Mouse (Mus musculus) MEL (cell line): Measurements from ENCODE around the gene Eri3. TPM values are rescaled to one million over a fixed set of nuclear protein-coding genes. Genes with fewer than 3 reads are reported as not detected.
A peak's percentile ranks its signal among the peaks of the same experiment; 100 is the strongest.

Experiments used
- DNase-seq: peaks from one replicate; pipeline ENCODE4 v3.0.0; 2011; ENCODE audit warnings: low read depth, low spot score
- H3K27ac ChIP-seq: 2 replicates; pipeline ENCODE4 v1.5.1; 2012; ENCODE audit warnings: low read depth, mild to moderate bottlenecking, control low read depth, low read length, moderate library complexity; ENCODE audit not compliant: control insufficient read depth
- H3K27me3 ChIP-seq, 2 experiments: fragments of 150-350 bp in 1 of 2; sonication (generic) in 1 of 2; 2 replicates each; pipeline ENCODE4 v1.6.1; 2012; ENCODE audit warnings: low read length in 2 of 2, mild to moderate bottlenecking in 2 of 2, improper control_type of control experiment in 1 of 2, moderate library complexity in 1 of 2; ENCODE audit not compliant: insufficient read depth in 2 of 2, control insufficient read depth in 1 of 2
- H3K36me3 ChIP-seq, 2 experiments: 2 replicates each; pipeline ENCODE4 v1.6.1; 2012 to 2014; ENCODE audit warnings: low read length in 2 of 2, improper control_type of control experiment in 1 of 2, inconsistent platforms in 1 of 2, mild to moderate bottlenecking in 1 of 2; ENCODE audit not compliant: insufficient read depth in 2 of 2, control insufficient read depth in 1 of 2
- H3K4me1 ChIP-seq, 2 experiments: fragments of 150-350 bp in 1 of 2; sonication (generic) in 1 of 2; 2 replicates each; pipeline ENCODE4 v1.6.1; 2012; ENCODE audit warnings: low read length in 2 of 2, improper control_type of control experiment in 1 of 2, mild to moderate bottlenecking in 1 of 2; ENCODE audit not compliant: insufficient read depth in 2 of 2, control insufficient read depth in 1 of 2
- H3K4me3 ChIP-seq, 2 experiments: fragments of 150-350 bp in 1 of 2; sonication (generic) in 1 of 2; 2 replicates each; pipeline ENCODE4 v1.5.1; 2012; ENCODE audit warnings: low read depth in 2 of 2, low read length in 2 of 2, mild to moderate bottlenecking in 2 of 2, moderate library complexity in 2 of 2, control low read depth in 1 of 2, improper control_type of control experiment in 1 of 2; ENCODE audit not compliant: control insufficient read depth in 1 of 2, insufficient read depth in 1 of 2
- H3K79me2 ChIP-seq: 2 replicates; pipeline ENCODE4 v1.6.1; 2012; ENCODE audit warnings: mild to moderate bottlenecking, low read length, moderate library complexity; ENCODE audit not compliant: control insufficient read depth, poor library complexity, insufficient read depth
- H3K9ac ChIP-seq: 2 replicates; pipeline ENCODE4 v1.6.1; 2012; ENCODE audit warnings: low read depth, mild to moderate bottlenecking, control low read depth, low read length, moderate library complexity; ENCODE audit not compliant: control insufficient read depth, poor library complexity, severe bottlenecking
- H3K9me3 ChIP-seq: fragments of 150-350 bp; sonication (generic); replicated peaks from 2 replicates; pipeline ENCODE4 v1.6.1; 2012; ENCODE audit warnings: mild to moderate bottlenecking, low read length, improper control_type of control experiment, moderate library complexity; ENCODE audit not compliant: insufficient read depth
- BHLHE40 ChIP-seq: IDR thresholded peaks from 2 replicates; pipeline ENCODE4 v1.6.1; 2012; ENCODE audit warnings: low read depth, mild to moderate bottlenecking, inconsistent platforms, low read length, improper control_type of control experiment, borderline replicate concordance
- CHD1 ChIP-seq: IDR thresholded peaks from 2 replicates; pipeline ENCODE4 v1.6.1; 2012; ENCODE audit warnings: low read depth, mild to moderate bottlenecking, inconsistent platforms, low read length, improper control_type of control experiment
- CHD2 ChIP-seq: IDR thresholded peaks from 2 replicates; pipeline ENCODE4 v1.6.1; 2011; ENCODE audit warnings: low read length, improper control_type of control experiment
- EP300 ChIP-seq, 2 experiments: IDR thresholded peaks; 2 replicates each; pipeline ENCODE4 v1.6.1; 2011; ENCODE audit warnings: improper control_type of control experiment in 2 of 2, low read length in 2 of 2, low read depth in 1 of 2, mild to moderate bottlenecking in 1 of 2
- GABPA ChIP-seq: IDR thresholded peaks from 2 replicates; pipeline ENCODE4 v1.6.1; 2012; ENCODE audit warnings: low read depth, mild to moderate bottlenecking, inconsistent platforms, low read length, improper control_type of control experiment, moderate library complexity
- GATA1 ChIP-seq: IDR thresholded peaks from 2 replicates; pipeline ENCODE4 v1.6.1; 2011; ENCODE audit warnings: low read depth, low read length, improper control_type of control experiment
- MAFK ChIP-seq: IDR thresholded peaks from 2 replicates; pipeline ENCODE4 v1.6.1; 2011; ENCODE audit warnings: low read depth, mild to moderate bottlenecking, low read length, improper control_type of control experiment, borderline replicate concordance
- MAX ChIP-seq: IDR thresholded peaks from 2 replicates; pipeline ENCODE4 v1.6.1; 2011; ENCODE audit warnings: low read length, improper control_type of control experiment
- MEF2A ChIP-seq: IDR thresholded peaks from 2 replicates; pipeline ENCODE4 v1.6.1; 2014; ENCODE audit warnings: low read depth, mild to moderate bottlenecking, inconsistent platforms, low read length, improper control_type of control experiment; ENCODE audit not compliant: poor library complexity, insufficient replicate concordance, severe bottlenecking; ENCODE audit errors: extremely low read depth
- MXI1 ChIP-seq: IDR thresholded peaks from 2 replicates; pipeline ENCODE4 v1.6.1; 2011; ENCODE audit warnings: mild to moderate bottlenecking, low read depth, low read length, improper control_type of control experiment
- MYC ChIP-seq: IDR thresholded peaks from 2 replicates; pipeline ENCODE4 v1.6.1; 2011; ENCODE audit warnings: low read depth, mild to moderate bottlenecking, low read length, improper control_type of control experiment, moderate library complexity
- NRF1 ChIP-seq: IDR thresholded peaks from 2 replicates; pipeline ENCODE4 v1.6.1; 2014; ENCODE audit warnings: low read depth, mild to moderate bottlenecking, inconsistent platforms, low read length, improper control_type of control experiment, moderate library complexity; ENCODE audit not compliant: poor library complexity, insufficient read depth, severe bottlenecking
- POLR2AphosphoS2 ChIP-seq: IDR thresholded peaks from 2 replicates; pipeline ENCODE4 v1.6.1; 2011; ENCODE audit warnings: low read length, improper control_type of control experiment
- POLR2AphosphoS5 ChIP-seq: IDR thresholded peaks from 2 replicates; pipeline ENCODE4 v1.6.1; 2012; ENCODE audit warnings: low read depth, borderline replicate concordance, mild to moderate bottlenecking, inconsistent platforms, low read length, moderate library complexity, mixed read lengths
- RAD21 ChIP-seq: IDR thresholded peaks from 2 replicates; pipeline ENCODE4 v1.6.1; 2011; ENCODE audit warnings: mild to moderate bottlenecking, low read depth, low read length, improper control_type of control experiment
- SMC3 ChIP-seq: IDR thresholded peaks from 2 replicates; pipeline ENCODE4 v1.6.1; 2011; ENCODE audit warnings: low read depth, low read length, improper control_type of control experiment
- TAL1 ChIP-seq: IDR thresholded peaks from 2 replicates; pipeline ENCODE4 v1.6.1; 2012; ENCODE audit warnings: mild to moderate bottlenecking, inconsistent platforms, low read length, moderate library complexity, mixed read lengths
- TCF12 ChIP-seq: IDR thresholded peaks from 2 replicates; pipeline ENCODE4 v1.6.1; 2014; ENCODE audit warnings: low read depth, mild to moderate bottlenecking, inconsistent platforms, low read length, improper control_type of control experiment, moderate library complexity
- USF1 ChIP-seq: IDR thresholded peaks from 2 replicates; pipeline ENCODE4 v1.6.1; 2014; ENCODE audit warnings: low read depth, mild to moderate bottlenecking, inconsistent platforms, low read length, improper control_type of control experiment, moderate library complexity
- ZC3H11A ChIP-seq: IDR thresholded peaks from 2 replicates; pipeline ENCODE4 v1.6.1; 2012; ENCODE audit warnings: low read depth, mild to moderate bottlenecking, inconsistent platforms, low read length, improper control_type of control experiment
- ZKSCAN1 ChIP-seq: IDR thresholded peaks from 2 replicates; pipeline ENCODE4 v1.6.1; 2012; ENCODE audit warnings: low read depth, mild to moderate bottlenecking, inconsistent platforms, low read length, improper control_type of control experiment, moderate library complexity
- ZMIZ1 ChIP-seq: IDR thresholded peaks from 2 replicates; pipeline ENCODE4 v1.6.1; 2012; ENCODE audit warnings: low read depth, mild to moderate bottlenecking, inconsistent platforms, low read length, improper control_type of control experiment, moderate library complexity
- polyA plus RNA-seq, 2 experiments: library from polyadenylated mRNA; stranded (reverse) in 1 of 2; unstranded in 1 of 2; fragments of >175 nt in 1 of 2; fragments of >200 nt in 1 of 2; gene quantifications; 2 replicates each; pipeline versions ENCODE4 v1.2.1 to v1.2.4; 2012; ENCODE audit warnings: low replicate concordance in 2 of 2, low read depth in 1 of 2; ENCODE audit not compliant: insufficient read length in 2 of 2, insufficient read depth in 1 of 2, missing spikeins in 1 of 2
- total RNA-seq: library from RNA; depleted of rRNA; stranded (reverse); fragments of 300-350 nt; gene quantifications from 2 replicates; pipeline ENCODE4 v1.2.3, GENCODE M21; 2012

Gene Eri3
- total and polyA plus RNA-seq, 3 experiments: 36.7 to 63.9 TPM; not detected in 1

DNA sequence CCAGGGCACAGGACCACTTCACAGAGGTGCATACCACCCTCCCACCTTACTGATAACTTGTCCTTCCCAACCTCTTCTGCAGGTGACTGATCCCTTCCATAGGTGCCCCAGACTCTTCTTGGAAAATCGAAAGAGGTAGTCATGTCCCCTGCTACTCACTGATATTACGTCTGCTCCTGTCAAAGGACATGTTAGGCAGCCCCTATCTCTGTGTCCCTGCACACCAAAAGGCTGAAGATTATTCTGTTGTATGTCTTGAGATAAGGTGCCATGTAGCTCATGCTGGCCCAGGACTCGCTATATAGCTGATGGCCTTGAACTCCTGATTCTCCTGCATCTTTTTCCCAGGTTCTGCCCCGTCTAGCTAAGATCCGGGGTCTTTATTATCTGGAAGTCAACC is 24.2 kb upstream of the Eri3 start:
- peak; percentile 24; the same call in 1 of the 2 replicates for TF ChIP-seq TCF12
- peak; percentile 40 for TF ChIP-seq GATA1
- TF ChIP-seq MAFK: no peak
- TF ChIP-seq POLR2AphosphoS5: no peak
- peak in 1 of 2 experiments; percentile 46; a peak in 1 of 4 replicates for TF ChIP-seq EP300 (IDR thresholded peaks at IDR 0.05; ENCODE audit: low read depth in 1 of 2, low read length in 2 of 2)
- TF ChIP-seq MXI1: no peak
- TF ChIP-seq SMC3: no peak
- no peak for TF ChIP-seq RAD21
- no peak for TF ChIP-seq NRF1
- TF ChIP-seq ZMIZ1: no peak
- no peak for TF ChIP-seq CHD2
- Histone ChIP-seq H3K9me3 (no peaks in the 10 kb centered on the region), H3K36me3 (no peaks in the 10 kb centered on the region), H3K4me1 (no peaks in the 10 kb centered on the region; a peak in 1 of 4 replicates), H3K9ac (no peak overlapping the region), H3K79me2 (no peaks in the 10 kb centered on the region), H3K27ac (no peak overlapping the region), H3K27me3 (peaks cover 0 to 2% of the 10 kb centered on the region in 2 experiments; a peak in 1 of 4 replicates), H3K4me3 (no peak overlapping the region)
- no peak for DNase-seq

DNA sequence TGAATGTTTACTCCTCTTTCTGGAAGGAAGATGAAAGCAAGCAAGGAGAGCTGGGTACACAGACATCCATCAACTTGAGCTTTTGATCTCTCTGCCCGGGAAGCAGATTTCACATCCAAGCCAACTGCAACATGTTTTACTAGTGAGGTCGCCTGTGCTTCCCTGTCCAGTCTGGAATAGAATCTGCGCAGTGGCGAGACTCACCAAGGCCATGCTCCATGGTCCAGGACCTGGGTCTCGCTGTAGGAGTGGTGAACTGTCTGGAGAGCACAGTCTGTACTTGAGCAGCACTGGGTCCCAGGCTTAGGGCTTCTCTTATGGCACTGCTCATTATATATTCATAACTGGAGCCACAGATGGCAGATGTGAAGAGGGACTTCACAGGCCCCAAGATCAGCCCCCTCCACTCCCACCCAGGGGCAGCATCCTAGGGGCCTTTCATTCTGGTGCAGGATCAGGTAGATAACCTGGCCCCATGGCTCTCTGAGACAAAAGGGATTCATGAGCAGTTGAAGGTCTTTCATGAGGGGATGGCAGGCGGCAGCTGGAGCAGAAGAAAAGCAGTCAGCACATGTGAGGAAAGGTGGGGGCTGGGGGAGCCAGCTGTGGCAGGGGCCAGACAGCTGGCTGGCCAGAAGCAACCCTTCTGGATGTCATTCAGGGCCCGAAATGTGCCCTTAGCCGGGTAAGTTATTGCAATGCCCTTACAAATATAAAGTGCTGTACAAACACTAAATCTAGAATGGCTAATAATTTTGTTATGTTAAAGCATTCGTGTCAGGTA is 22.9 kb upstream of the Eri3 start:
- Histone ChIP-seq H3K36me3 (no peaks in the 10 kb centered on the region), H3K79me2 (no peaks in the 10 kb centered on the region), H3K27me3 (peaks cover 0 to 2% of the 10 kb centered on the region in 2 experiments; a peak in 1 of 4 replicates), H3K4me3 (no peak overlapping the region), H3K9me3 (no peaks in the 10 kb centered on the region), H3K4me1 (no peaks in the 10 kb centered on the region; a peak in 1 of 4 replicates), H3K27ac (no peak overlapping the region), H3K9ac (no peak overlapping the region)
- TF ChIP-seq GABPA (no peak), ZKSCAN1 (no peak), ZC3H11A (no peak), RAD21 (no peak), MYC (no peak), CHD2 (no peak), TCF12 (no peak), TAL1 (no peak), BHLHE40 (no peak), CHD1 (no peak), SMC3 (no peak), USF1 (no peak), NRF1 (no peak), MAX (no peak), MEF2A (no peak), POLR2AphosphoS2 (no peak), MAFK (no peak)
- DNase-seq: no peak
